Mouse (Mus musculus): ENCODE data around the gene Esrrg.

DNA sequence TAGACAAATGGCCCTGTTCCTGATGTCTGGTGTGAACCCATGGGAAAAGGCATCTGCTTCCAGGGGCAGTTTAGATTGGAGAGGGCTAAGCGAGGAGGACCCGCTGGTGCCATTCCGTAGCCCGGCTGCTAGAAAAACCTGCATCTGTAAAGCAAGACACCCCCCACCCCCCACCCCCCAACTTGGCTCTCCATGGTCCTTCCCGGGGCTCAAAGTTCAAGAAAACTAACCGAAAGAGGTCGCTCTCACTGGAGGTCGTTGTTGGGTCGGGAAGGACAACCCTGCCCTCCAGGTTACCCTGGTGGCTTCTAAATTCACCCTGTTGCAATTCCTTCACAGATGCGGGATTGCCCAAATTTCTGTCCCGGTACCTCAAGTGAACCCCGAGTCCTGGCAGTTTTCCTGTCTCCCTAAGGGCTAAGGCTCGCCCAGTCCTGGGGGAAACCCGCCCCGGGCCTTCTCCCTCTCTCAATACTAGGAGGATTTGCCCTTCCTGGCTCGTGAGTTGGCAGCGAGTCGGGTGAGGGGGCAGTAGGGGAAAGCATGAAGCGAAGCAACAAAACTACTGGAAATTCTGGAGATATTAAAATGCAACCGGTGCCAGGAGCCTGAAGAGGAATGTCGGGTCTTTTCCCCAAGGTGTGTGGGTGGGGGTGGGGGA is at the start of gene Esrrg:
- TF ChIP-seq CTCF (IDR thresholded peaks at IDR 0.05; ENCODE audit: control insufficient read depth, insufficient read depth, insufficient read length) (no peak), MAX (IDR thresholded peaks at IDR 0.05) (no peak)

All from C2C12 (cell line).